ENCODE assay signal across 16 mouse cellular contexts in the genomic region with DNA sequence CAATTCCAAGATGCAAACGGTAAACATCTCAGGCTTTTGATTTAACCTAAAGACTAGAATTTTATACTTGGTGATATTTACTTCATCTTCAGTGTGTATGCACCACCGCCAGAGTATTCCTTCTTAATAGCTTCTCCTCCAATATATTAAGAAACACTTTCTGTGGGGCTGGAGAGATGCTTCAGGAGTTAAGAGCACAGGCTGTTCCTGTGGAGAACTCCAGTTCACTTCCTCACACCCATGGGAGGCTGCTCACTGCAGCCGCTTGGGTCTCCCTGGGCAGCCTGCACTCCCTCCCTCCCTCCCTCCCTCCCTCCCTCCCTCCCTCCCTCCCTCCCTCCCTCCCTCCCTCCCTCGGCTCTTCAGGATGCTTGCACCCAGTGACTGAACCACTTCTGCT.
"Had no signal": no experiment of that assay in that cellular context is flagged by ENCODE, and none has a peak within 500 bp of the region (broad histone marks: within the 10 kb centered on the region; RNA-seq: fewer than 3 reads in every experiment).

No protein-coding gene starts in this region.

- H3K9ac ChIP-seq: neural tube, embryonic 13.5 days; neural tube, embryonic 15.5 days; stomach, embryonic 15.5 days had no signal

- H3K9me3 ChIP-seq: neural tube, embryonic 13.5 days; neural tube, embryonic 15.5 days; stomach, embryonic 15.5 days had no signal

- H3K4me1 ChIP-seq: neural tube, embryonic 13.5 days; neural tube, embryonic 15.5 days; stomach, embryonic 15.5 days had no signal

- H3K27me3 ChIP-seq: neural tube, embryonic 13.5 days; neural tube, embryonic 15.5 days; stomach, embryonic 15.5 days had no signal

- DNase-seq: retina, postnatal 1 day; right cerebral cortex, adult 18-20 months; right cerebral cortex, postnatal 14 days; right cerebral cortex, postnatal 25 days; right cerebral cortex, postnatal 4 days; spleen, adult 18-20 months; thymus, adult 18-20 months; thymus, adult 2 months; thymus, postnatal 14 days; thymus, postnatal 25 days; thymus, postnatal 36 days; thymus, postnatal 4 days had no signal

- H3K36me3 ChIP-seq: neural tube, embryonic 13.5 days; neural tube, embryonic 15.5 days; stomach, embryonic 15.5 days had no signal

- H3K27ac ChIP-seq: neural tube, embryonic 13.5 days; neural tube, embryonic 15.5 days; stomach, embryonic 15.5 days; stomach, postnatal 0 days had no signal

- H3K4me3 ChIP-seq: neural tube, embryonic 13.5 days; neural tube, embryonic 15.5 days; stomach, embryonic 15.5 days had no signal

- H3K4me2 ChIP-seq: neural tube, embryonic 13.5 days; neural tube, embryonic 15.5 days; stomach, embryonic 15.5 days had no signal
